Mouse (Mus musculus) kidney, postnatal 14 days (tissue): Measurements from ENCODE around the gene 1700016K19Rik.
A peak's percentile ranks its signal among the peaks of the same experiment; 100 is the strongest.

ENCODE experiments used
- DNase-seq: peaks from one replicate; pipeline ENCODE4 v3.0.0; 2022; ENCODE audit warnings: mixed read lengths

1700016K19Rik gene

GRCm38 (mm10) chr11:75999440-76000155, at the start of gene 1700016K19Rik:
Gene 1700016K19Rik, plus strand, starts transcription at chr11:75999912.
- DNase-seq: peak; percentile 89

- DNase-seq: no peak
Observed at GRCm38 (mm10) chr11:75950459-75950858, 49.3 kb upstream of the 1700016K19Rik start.

- DNase-seq: no peak
Observed at GRCm38 (mm10) chr11:75951895-75952294, 47.8 kb upstream of the 1700016K19Rik start.

- no peak for DNase-seq
Observed at GRCm38 (mm10) chr11:75954896-75955295, 44.8 kb upstream of the 1700016K19Rik start.

- DNase-seq: no peak
Observed at GRCm38 (mm10) chr11:75956651-75957050, 43.1 kb upstream of the 1700016K19Rik start.

GRCm38 (mm10) chr11:75957124-75957832, 42.4 kb upstream of the 1700016K19Rik start:
- no peak for DNase-seq

- no peak for DNase-seq
Observed at GRCm38 (mm10) chr11:75961782-75962181, 37.9 kb upstream of the 1700016K19Rik start.

GRCm38 (mm10) chr11:75963730-75964475, 35.8 kb upstream of the 1700016K19Rik start:
- DNase-seq: no peak

- no peak for DNase-seq
Observed at GRCm38 (mm10) chr11:75964476-75964730, 35.3 kb upstream of the 1700016K19Rik start.

- DNase-seq: peak; percentile 19
Observed at GRCm38 (mm10) chr11:75965674-75966400, 33.9 kb upstream of the 1700016K19Rik start.

GRCm38 (mm10) chr11:75966401-75967372, 33.0 kb upstream of the 1700016K19Rik start:
- DNase-seq: peak; percentile 92

- DNase-seq: no peak
Observed at GRCm38 (mm10) chr11:75968761-75969160, 31.0 kb upstream of the 1700016K19Rik start.

GRCm38 (mm10) chr11:75970629-75971028, 29.1 kb upstream of the 1700016K19Rik start:
- DNase-seq: no peak

- no peak for DNase-seq
Observed at GRCm38 (mm10) chr11:75972188-75972587, 27.5 kb upstream of the 1700016K19Rik start.

GRCm38 (mm10) chr11:75972916-75973567, 26.7 kb upstream of the 1700016K19Rik start:
- no peak for DNase-seq

GRCm38 (mm10) chr11:75973988-75974387, 25.7 kb upstream of the 1700016K19Rik start:
- no peak for DNase-seq

- DNase-seq: peak; percentile 27
Observed at GRCm38 (mm10) chr11:75976748-75977147, 23.0 kb upstream of the 1700016K19Rik start.

- no peak for DNase-seq
Observed at GRCm38 (mm10) chr11:75978051-75978450, 21.7 kb upstream of the 1700016K19Rik start.

GRCm38 (mm10) chr11:75980413-75980812, 19.3 kb upstream of the 1700016K19Rik start:
- DNase-seq: no peak

- DNase-seq: no peak
Observed at GRCm38 (mm10) chr11:75983194-75983593, 16.5 kb upstream of the 1700016K19Rik start.

- no peak for DNase-seq
Observed at GRCm38 (mm10) chr11:75984581-75984980, 15.1 kb upstream of the 1700016K19Rik start.
